Mouse (Mus musculus) forebrain, embryonic 13.5 days (tissue): ENCODE measurements at regions not wholly inside any gene's neighbourhood (a gene's known extent, or its start where the extent isn't known, plus 50 kb on each side); places are given as distances from the start of the nearest gene placed in this dataset.
A peak's percentile ranks its signal among the peaks of the same experiment; 100 is the strongest.

Source experiments
- ATAC-seq: fragments of 200-750 bp; cut with Nextera tagmentation; 2 replicates; pipeline ENCODE4 v1.8.0; 2017
- H3K27ac ChIP-seq: fragments of 300-500 bp; sonication (generic); 2 replicates; pipeline ENCODE4 v1.5.1; 2015; ENCODE audit warnings: inconsistent platforms, mild to moderate bottlenecking, moderate library complexity
- H3K27me3 ChIP-seq: fragments of 300-500 bp; sonication (generic); 2 replicates; pipeline ENCODE4 v1.6.1; 2015; ENCODE audit warnings: mild to moderate bottlenecking, inconsistent platforms
- H3K36me3 ChIP-seq: fragments of 300-500 bp; sonication (generic); 2 replicates; pipeline ENCODE4 v1.6.1; 2015; ENCODE audit warnings: mild to moderate bottlenecking, inconsistent platforms; ENCODE audit not compliant: poor library complexity, severe bottlenecking
- H3K4me1 ChIP-seq: fragments of 300-500 bp; sonication (generic); 2 replicates; pipeline ENCODE4 v1.6.1; 2015; ENCODE audit warnings: inconsistent platforms
- H3K4me2 ChIP-seq: fragments of 300-500 bp; sonication (generic); 2 replicates; pipeline ENCODE4 v1.6.1; 2015; ENCODE audit warnings: inconsistent platforms, mild to moderate bottlenecking, moderate library complexity
- H3K4me3 ChIP-seq: fragments of 300-500 bp; sonication (generic); 2 replicates; pipeline ENCODE4 v1.5.1; 2015; ENCODE audit warnings: mild to moderate bottlenecking, inconsistent platforms
- H3K9ac ChIP-seq: fragments of 300-500 bp; sonication (generic); 2 replicates; pipeline ENCODE4 v1.6.1; 2015; ENCODE audit warnings: mild to moderate bottlenecking, inconsistent platforms
- H3K9me3 ChIP-seq: fragments of 300-500 bp; sonication (generic); replicated peaks from 2 replicates; pipeline ENCODE4 v1.6.1; 2016; ENCODE audit warnings: inconsistent platforms
- WGBS: fragments of 180-500 bp; shearing (Covaris S2); methylation state at CpG from one replicate; pipeline ENCODE4 v1.1.7; 2015; 5-methylcytosine and 5-hydroxymethylcytosine counted together

DNA sequence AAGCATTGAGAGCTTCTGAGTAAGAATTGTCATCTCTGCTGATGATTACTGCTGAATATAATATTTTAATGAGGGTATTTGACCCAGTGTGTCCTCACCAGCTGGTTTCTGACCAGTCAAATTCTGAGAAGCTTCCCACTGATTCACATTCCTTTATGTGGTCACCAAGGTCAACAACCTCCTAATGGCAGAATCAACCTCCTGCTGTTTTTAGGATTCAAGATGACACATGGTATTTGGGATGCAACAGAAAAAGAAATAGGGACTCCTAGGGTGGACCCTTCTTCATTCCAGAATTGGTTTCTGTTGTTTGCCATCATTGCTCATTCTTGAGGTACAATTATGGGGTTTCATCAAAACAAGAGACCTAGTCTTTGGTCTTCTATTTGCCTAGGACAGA is 629.6 kb downstream of the Ccdc50 start:
- H3K27ac ChIP-seq, result no peak overlapping the region
- H3K4me2 ChIP-seq, result no peak overlapping the region
- H3K4me1 ChIP-seq, result no peaks in the 10 kb centered on the region
- H3K9me3 ChIP-seq, result no peaks in the 10 kb centered on the region
- no peaks in the 10 kb centered on the region for H3K27me3 ChIP-seq
- ATAC-seq, result no peak
- H3K4me3 ChIP-seq, result no peak overlapping the region
- H3K36me3 ChIP-seq, result no peaks in the 10 kb centered on the region
- H3K9ac ChIP-seq, result no peak overlapping the region

- Histone ChIP-seq H3K4me3 (no peak overlapping the region), H3K9me3 (no peaks in the 10 kb centered on the region), H3K27me3 (no peaks in the 10 kb centered on the region), H3K27ac (no peak overlapping the region), H3K4me1 (no peaks in the 10 kb centered on the region), H3K36me3 (no peaks in the 10 kb centered on the region), H3K4me2 (no peak overlapping the region), H3K9ac (no peak overlapping the region)
- 16% methylated on average over 2 of the region's 2 CpGs for WGBS
- ATAC-seq, result no peak
These were observed 650.3 kb downstream of the Ccdc50 start for GRCm38 (mm10) chr16:28038954-28039353.

GRCm38 (mm10) chr16:28043046-28043445 is 654.4 kb downstream of the Ccdc50 start:
- H3K4me3 ChIP-seq, result no peak overlapping the region
- 39% methylated on average over 2 of the region's 2 CpGs for WGBS
- no peak overlapping the region for H3K9ac ChIP-seq
- no peak overlapping the region for H3K27ac ChIP-seq
- no peaks in the 10 kb centered on the region for H3K36me3 ChIP-seq
- H3K9me3 ChIP-seq, result no peaks in the 10 kb centered on the region
- ATAC-seq, result no peak
- H3K4me2 ChIP-seq, result no peak overlapping the region
- no peaks in the 10 kb centered on the region for H3K27me3 ChIP-seq
- no peaks in the 10 kb centered on the region for H3K4me1 ChIP-seq

DNA sequence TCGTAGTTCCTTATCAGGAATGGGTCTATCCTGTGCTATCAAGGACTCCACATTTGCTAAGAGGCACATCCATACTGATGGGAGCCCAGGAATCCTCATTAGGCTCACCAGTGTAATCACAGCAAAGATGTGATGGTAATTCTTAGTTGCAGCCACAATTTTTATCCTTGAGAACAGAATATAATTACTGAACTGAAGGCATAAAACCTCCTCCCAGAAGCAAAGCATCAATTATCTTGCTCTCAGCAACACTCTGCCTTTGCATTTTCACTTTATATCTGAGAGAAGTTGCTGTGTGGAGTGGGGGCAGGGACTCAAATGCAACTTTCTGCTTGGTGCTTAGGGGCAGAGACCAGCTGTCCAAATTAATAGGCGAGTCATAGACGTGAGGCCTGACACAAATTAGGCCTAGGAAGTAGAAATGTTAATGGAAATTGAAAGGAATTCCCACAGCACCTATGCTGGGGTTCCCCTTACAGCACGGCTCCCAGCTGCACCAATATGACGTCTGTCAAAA is 676.2 kb downstream of the Ccdc50 start:
- 65% methylated on average over 5 of the region's 5 CpGs for WGBS
- H3K36me3 ChIP-seq, result no peaks in the 10 kb centered on the region
- no peak overlapping the region for H3K9ac ChIP-seq
- H3K27me3 ChIP-seq, result no peaks in the 10 kb centered on the region
- H3K27ac ChIP-seq, result 0 out of 2 replicates have a peak overlapping the region, but pooled peaks have one; percentile 31
- peak; percentile 63 for ATAC-seq
- no peak overlapping the region for H3K4me3 ChIP-seq
- H3K4me1 ChIP-seq, result 0 out of 2 replicates have a peak, but pooled peaks cover 5% of the 10 kb centered on the region
- no peak overlapping the region for H3K4me2 ChIP-seq
- H3K9me3 ChIP-seq, result no peaks in the 10 kb centered on the region

- Histone ChIP-seq H3K9ac (no peak overlapping the region), H3K27ac (peak overlapping the region; percentile 14; the same call in 1 of the 2 replicates), H3K36me3 (no peaks in the 10 kb centered on the region), H3K4me2 (no peak overlapping the region), H3K27me3 (no peaks in the 10 kb centered on the region), H3K9me3 (no peaks in the 10 kb centered on the region), H3K4me3 (no peak overlapping the region), H3K4me1 (peaks cover 7% of the 10 kb centered on the region)
- peak; percentile 84 for ATAC-seq
- WGBS, result 21% methylated on average over 7 of the region's 7 CpGs
These were observed 669.8 kb downstream of the Fgf12 start for GRCm38 (mm10) chr16:28082891-28083649.

GRCm38 (mm10) chr16:28089489-28090134 is 663.3 kb downstream of the Fgf12 start:
- H3K4me1 ChIP-seq, result peaks cover 10% of the 10 kb centered on the region
- no peak overlapping the region for H3K9ac ChIP-seq
- H3K27ac ChIP-seq, result no peak overlapping the region; the same call in 1 of the 2 replicates
- WGBS, result 20% methylated on average over 6 of the region's 6 CpGs
- ATAC-seq, result peak; percentile 72
- no peak overlapping the region for H3K4me3 ChIP-seq
- no peak overlapping the region for H3K4me2 ChIP-seq
- H3K27me3 ChIP-seq, result no peaks in the 10 kb centered on the region
- 0 out of 2 replicates have a peak, but pooled peaks cover 4% of the 10 kb centered on the region for H3K9me3 ChIP-seq
- no peaks in the 10 kb centered on the region for H3K36me3 ChIP-seq

- 51% methylated on average over 9 of the region's 9 CpGs for WGBS
- H3K36me3 ChIP-seq, result no peaks in the 10 kb centered on the region
- H3K4me3 ChIP-seq, result no peak overlapping the region
- ATAC-seq, result peak; percentile 79
- H3K9ac ChIP-seq, result no peak overlapping the region
- no peak overlapping the region for H3K4me2 ChIP-seq
- no peaks in the 10 kb centered on the region for H3K27me3 ChIP-seq
- no peak overlapping the region; the same call in 1 of the 2 replicates for H3K27ac ChIP-seq
- no peaks in the 10 kb centered on the region for H3K9me3 ChIP-seq
- peaks cover 19% of the 10 kb centered on the region for H3K4me1 ChIP-seq
These were observed 648.4 kb downstream of the Fgf12 start for GRCm38 (mm10) chr16:28104255-28105076.

- Histone ChIP-seq H3K9ac (no peak overlapping the region), H3K4me3 (no peak overlapping the region), H3K4me1 (peaks cover 23% of the 10 kb centered on the region), H3K4me2 (no peak overlapping the region), H3K27me3 (no peaks in the 10 kb centered on the region), H3K27ac (no peak overlapping the region), H3K9me3 (no peaks in the 10 kb centered on the region), H3K36me3 (no peaks in the 10 kb centered on the region)
- ATAC-seq, result peak; percentile 59; the same call in 1 of the 2 replicates
- 76% methylated on average over 7 of the region's 7 CpGs for WGBS
These were observed 647.8 kb downstream of the Fgf12 start for GRCm38 (mm10) chr16:28105085-28105484.

- Histone ChIP-seq H3K4me3 (no peak overlapping the region), H3K9me3 (no peaks in the 10 kb centered on the region), H3K36me3 (no peaks in the 10 kb centered on the region), H3K4me2 (no peak overlapping the region), H3K27me3 (no peaks in the 10 kb centered on the region), H3K9ac (no peak overlapping the region), H3K27ac (no peak overlapping the region), H3K4me1 (peaks cover 30% of the 10 kb centered on the region)
- no peak for ATAC-seq
- 19% methylated on average over 7 of the region's 7 CpGs for WGBS
These were observed 647.0 kb downstream of the Fgf12 start for GRCm38 (mm10) chr16:28105866-28106265.

DNA sequence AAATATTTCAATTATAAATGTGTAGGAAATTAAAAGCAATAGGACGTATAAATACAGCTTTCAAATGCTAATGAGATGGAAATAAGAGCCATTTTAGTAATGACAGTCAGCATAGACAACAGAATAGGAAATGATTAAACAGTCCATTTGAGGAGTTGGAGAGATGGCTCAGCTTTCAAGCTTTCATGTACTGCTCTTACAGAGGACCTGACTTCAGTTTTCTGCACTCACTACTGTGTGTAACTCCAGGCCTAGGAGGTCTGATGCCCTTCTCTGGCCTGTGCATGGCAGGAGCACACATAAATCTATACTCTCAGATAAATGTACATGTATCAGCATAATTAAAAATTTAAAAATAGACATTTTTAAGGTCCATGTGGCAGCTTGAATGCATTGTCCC is 643.1 kb downstream of the Fgf12 start:
- no peak overlapping the region for H3K4me2 ChIP-seq
- no peaks in the 10 kb centered on the region for H3K27me3 ChIP-seq
- 13% methylated on average over 1 of the region's 1 CpGs for WGBS
- H3K36me3 ChIP-seq, result no peaks in the 10 kb centered on the region
- H3K4me3 ChIP-seq, result no peak overlapping the region
- H3K9ac ChIP-seq, result no peak overlapping the region
- H3K27ac ChIP-seq, result peak overlapping the region; percentile 31; the same call in 1 of the 2 replicates
- H3K9me3 ChIP-seq, result no peaks in the 10 kb centered on the region
- peaks cover 27% of the 10 kb centered on the region for H3K4me1 ChIP-seq
- ATAC-seq, result peak; percentile 64
